Mouse (Mus musculus) bone marrow macrophage, adult 2 months (primary cell): ENCODE measurements around the gene Ndufa10. TPM values are rescaled to one million over a fixed set of nuclear protein-coding genes. Genes with fewer than 3 reads are reported as not detected.
"Not testable (repeated sequence)": the region's sequence is repeated elsewhere in the genome, so short reads cannot be mapped to it uniquely, and the experiment has no call there.

Source experiments
- H3K27ac ChIP-seq: 2 replicates; pipeline ENCODE4 v1.5.1; 2012; ENCODE audit warnings: low read depth, low read length; ENCODE audit not compliant: insufficient read depth
- H3K4me1 ChIP-seq: 2 replicates; pipeline ENCODE4 v1.6.1; 2012; ENCODE audit warnings: low read length; ENCODE audit not compliant: control insufficient read depth, insufficient read depth
- H3K4me3 ChIP-seq: 2 replicates; pipeline ENCODE4 v1.5.1; 2012; ENCODE audit warnings: mild to moderate bottlenecking, low read length, moderate library complexity; ENCODE audit not compliant: insufficient read depth
- CTCF ChIP-seq: IDR thresholded peaks from 2 replicates; pipeline ENCODE4 v1.5.1; 2012; ENCODE audit warnings: low read depth, mild to moderate bottlenecking, low read length, moderate library complexity
- POLR2A ChIP-seq: IDR thresholded peaks from 2 replicates; pipeline ENCODE4 v1.6.1; 2012; ENCODE audit warnings: mild to moderate bottlenecking, low read depth, low read length, borderline replicate concordance
- polyA plus RNA-seq: library from polyadenylated mRNA; stranded (reverse); fragments of >200 nt; gene quantifications from 2 replicates; pipeline ENCODE4 v1.2.4, GENCODE M21; 2012; ENCODE audit not compliant: missing spikeins, insufficient read depth, insufficient read length

Ndufa10 gene
- polyA plus RNA-seq, result 107 and 123 TPM in 2 replicates

DNA sequence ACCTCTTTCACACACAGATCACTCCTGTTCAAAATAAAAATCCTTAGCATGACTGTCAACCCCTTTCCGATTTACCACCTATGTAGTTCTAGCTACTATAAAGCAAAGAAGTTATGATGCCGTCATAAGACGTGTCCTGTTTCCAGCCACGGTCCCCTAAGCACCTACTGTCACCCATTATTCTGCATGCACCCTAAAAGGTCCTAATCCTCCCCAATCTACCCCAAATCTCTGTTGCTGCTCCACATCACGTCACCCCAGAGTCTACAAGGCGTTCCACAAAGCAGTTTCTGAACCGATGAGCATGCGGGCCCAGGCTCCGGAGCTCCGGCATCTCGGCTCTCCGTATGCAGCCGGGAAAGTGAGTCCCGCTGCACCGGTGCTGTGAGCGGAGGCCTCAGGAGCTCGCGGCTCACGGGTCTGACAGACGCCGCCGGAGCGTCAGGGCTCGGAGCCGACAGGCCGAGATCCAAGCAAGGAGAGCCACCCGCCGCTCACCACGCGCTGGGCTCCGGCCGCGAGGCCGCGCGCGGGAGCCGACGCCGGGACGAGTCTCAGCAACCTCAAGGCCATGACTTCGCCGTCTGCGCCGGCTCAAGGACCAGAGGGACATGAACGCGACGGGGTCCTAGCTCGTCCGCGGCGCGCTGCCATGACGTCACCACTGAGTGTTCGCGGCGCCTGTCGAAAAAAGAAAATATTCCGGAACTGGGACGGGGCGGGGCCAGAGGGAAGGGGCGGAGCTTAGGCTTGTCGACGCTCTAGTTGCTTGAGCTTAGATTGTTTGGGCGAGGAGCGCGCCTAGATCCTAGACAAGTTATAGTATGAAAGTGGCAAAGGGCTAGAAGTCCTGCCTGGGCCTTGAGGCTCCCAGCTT is at the start of gene Ndufa10:
TSS of gene Ndufa10 (minus strand) at position 696 of the 877 bp plus-strand sequence.
- TF ChIP-seq CTCF, result no peak
- Histone ChIP-seq H3K27ac (peak within 1 kb of the TSS; percentile 52), H3K4me3 (peak within 1 kb of the TSS; percentile 97), H3K4me1 (peaks cover 2% of the 10 kb centered on the region; the same call in 1 of the 2 replicates)

GRCm38 (mm10) chr1:92521376-92521775 is 47.7 kb upstream of the Ndufa10 start:
- Histone ChIP-seq H3K4me3 (no peak overlapping the region), H3K4me1 (no peaks in the 10 kb centered on the region), H3K27ac (no peak overlapping the region)
- TF ChIP-seq CTCF (peak; percentile 78), POLR2A (no peak)

DNA sequence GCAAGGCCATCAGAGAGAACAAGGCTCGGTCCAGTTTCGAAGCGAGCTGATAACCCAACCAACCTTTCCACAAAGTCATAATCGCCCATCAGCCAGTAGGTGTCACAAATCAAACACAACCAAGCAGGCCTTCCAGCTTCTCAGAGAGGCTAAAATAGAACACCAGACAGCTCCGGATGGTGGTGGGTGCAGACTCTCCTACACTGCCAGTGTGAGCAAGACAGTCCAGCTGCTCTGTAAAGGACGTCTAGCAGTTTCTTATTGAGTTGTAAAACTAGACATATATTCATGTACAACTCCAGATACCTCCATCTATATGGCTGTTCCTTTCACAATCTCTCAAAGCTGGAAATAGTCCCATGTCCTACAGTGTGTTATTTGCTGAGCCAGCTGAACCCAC is 45.4 kb upstream of the Ndufa10 start:
- Histone ChIP-seq H3K4me1 (no peaks in the 10 kb centered on the region), H3K4me3 (no peak overlapping the region), H3K27ac (no peak overlapping the region)
- TF ChIP-seq CTCF, result no peak
- no peak for TF ChIP-seq POLR2A

GRCm38 (mm10) chr1:92518561-92518960 is 44.9 kb upstream of the Ndufa10 start, which contains the start of gene Olfr1414:
Gene Olfr1414, minus strand, starts transcription at chr1:92518661.
- no peak within 1 kb of the TSS for H3K4me3 ChIP-seq
- no peaks in the 10 kb centered on the region for H3K4me1 ChIP-seq
- TF ChIP-seq CTCF (no peak), POLR2A (no peak)
- H3K27ac ChIP-seq, result no peak within 1 kb of the TSS

- no peak overlapping the region for H3K27ac ChIP-seq
Observed at GRCm38 (mm10) chr1:92515390-92515789, 41.7 kb upstream of the Ndufa10 start.

DNA sequence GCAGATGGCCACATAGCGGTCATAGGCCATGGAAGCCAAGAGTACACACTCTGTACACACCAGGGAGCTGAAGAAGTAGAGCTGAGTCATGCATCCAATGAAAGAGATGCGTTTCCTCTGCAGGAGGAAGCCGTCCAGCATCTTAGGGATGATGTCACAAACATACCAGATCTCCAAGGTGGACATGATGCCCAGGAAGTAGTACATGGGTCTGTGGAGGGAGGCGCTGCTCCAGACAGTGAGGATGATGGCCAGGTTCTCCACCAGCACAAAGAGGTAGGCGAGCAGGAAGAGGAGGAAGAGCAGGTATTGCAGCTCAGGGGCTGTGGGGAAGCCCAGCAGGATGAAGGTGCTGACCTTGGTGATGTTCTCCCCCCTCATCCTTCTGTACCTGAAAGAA is 38.0 kb upstream of the Ndufa10 start:
- not testable (repeated sequence) for H3K4me1 ChIP-seq, H3K4me3 ChIP-seq, H3K27ac ChIP-seq

More at GRCm38 (mm10) chr1:92515390-92515789, 41.7 kb upstream of the Ndufa10 start:
- TF ChIP-seq CTCF, result no peak
- TF ChIP-seq POLR2A, result no peak
- no peaks in the 10 kb centered on the region for H3K4me1 ChIP-seq
- H3K4me3 ChIP-seq, result no peak overlapping the region

- no peak for TF ChIP-seq CTCF
- TF ChIP-seq POLR2A, result no peak
- H3K4me1 ChIP-seq, result no peaks in the 10 kb centered on the region
- no peak within 1 kb of the TSS for H3K27ac ChIP-seq
- no peak within 1 kb of the TSS for H3K4me3 ChIP-seq
Observed at GRCm38 (mm10) chr1:92496001-92496400, 22.3 kb upstream of the Ndufa10 start, which contains the start of gene Olfr1415. Gene Olfr1415, minus strand, starts transcription at chr1:92496101.

DNA sequence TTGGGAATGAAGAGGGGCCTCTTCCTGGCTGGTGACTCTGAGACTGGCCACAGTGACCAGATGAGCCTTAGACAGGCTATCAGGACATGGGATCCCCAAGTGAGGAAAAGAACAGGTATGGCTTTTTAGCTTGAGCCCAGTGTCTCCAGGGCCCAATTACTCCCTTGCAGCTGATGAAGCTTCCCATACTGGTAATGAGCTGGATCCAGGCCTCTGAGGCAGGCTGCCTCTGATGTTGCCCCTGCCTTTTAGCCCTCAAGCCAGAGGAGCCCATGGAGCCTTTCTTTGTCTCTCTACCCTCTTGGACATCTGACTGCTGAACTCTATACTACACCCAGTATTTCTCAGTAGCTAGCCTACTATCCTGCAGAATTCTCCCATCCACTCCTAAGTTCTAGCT is 11.4 kb upstream of the Ndufa10 start, which contains the start of gene Olfr1416:
TSS of gene Olfr1416 (minus strand) at position 101 of the 400 bp plus-strand sequence.
- Histone ChIP-seq H3K27ac (no peak within 1 kb of the TSS), H3K4me1 (no peaks in the 10 kb centered on the region), H3K4me3 (no peak within 1 kb of the TSS)
- TF ChIP-seq POLR2A (no peak), CTCF (no peak)

DNA sequence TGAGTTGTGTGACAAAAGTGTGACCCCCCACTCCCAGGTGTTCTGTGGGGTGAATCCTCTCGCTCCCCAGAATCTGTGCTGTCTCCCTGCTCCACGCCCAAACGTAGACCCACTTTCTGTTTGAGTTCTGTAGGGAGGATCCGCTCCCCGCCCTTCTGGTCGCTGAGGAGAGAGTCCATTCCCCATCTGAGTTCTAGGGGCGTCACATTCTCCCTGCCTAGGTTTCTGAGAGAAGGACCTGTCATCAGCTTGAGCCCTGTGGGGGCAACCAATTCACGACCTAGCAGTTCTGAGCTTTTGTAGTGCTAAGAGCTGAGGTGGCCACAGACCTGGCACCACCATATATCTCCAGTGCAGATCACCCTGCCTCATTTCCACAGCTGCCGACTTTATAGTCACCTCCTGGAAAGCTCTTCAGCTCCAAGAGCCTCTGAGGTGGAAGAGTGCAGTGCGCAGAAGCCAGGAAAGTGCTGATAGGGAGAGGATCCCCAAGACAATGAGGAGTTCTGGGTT is 462 bp upstream of the Ndufa10 start:
- no peak for TF ChIP-seq CTCF
- no peak for TF ChIP-seq POLR2A
- peak overlapping the region; percentile 35 for H3K27ac ChIP-seq
- H3K4me3 ChIP-seq, result peak overlapping the region; percentile 76
- H3K4me1 ChIP-seq, result peaks cover 2% of the 10 kb centered on the region; the same call in 1 of the 2 replicates

DNA sequence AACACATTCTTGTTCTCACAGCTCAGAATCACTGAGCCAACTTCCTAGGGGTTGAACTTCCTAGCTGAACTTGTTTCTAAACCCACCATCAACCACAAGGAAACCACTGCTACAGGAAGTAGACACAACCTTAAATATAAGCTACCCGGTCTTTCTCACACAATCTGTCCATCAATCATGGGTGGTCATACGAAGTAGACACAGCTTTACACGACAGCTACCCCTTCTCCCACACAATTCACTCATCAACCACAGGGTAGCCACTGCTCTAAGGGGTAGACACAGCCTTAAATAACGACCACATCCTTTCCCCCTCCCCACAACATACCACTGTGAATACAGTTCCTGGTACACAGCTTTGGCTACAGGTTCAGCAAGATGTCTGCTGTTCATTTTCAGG is 4.8 kb downstream of the Ndufa10 start:
- Histone ChIP-seq H3K27ac (no peak overlapping the region), H3K4me1 (no peaks in the 10 kb centered on the region), H3K4me3 (no peak overlapping the region)
- no peak for TF ChIP-seq POLR2A
- TF ChIP-seq CTCF, result no peak

DNA sequence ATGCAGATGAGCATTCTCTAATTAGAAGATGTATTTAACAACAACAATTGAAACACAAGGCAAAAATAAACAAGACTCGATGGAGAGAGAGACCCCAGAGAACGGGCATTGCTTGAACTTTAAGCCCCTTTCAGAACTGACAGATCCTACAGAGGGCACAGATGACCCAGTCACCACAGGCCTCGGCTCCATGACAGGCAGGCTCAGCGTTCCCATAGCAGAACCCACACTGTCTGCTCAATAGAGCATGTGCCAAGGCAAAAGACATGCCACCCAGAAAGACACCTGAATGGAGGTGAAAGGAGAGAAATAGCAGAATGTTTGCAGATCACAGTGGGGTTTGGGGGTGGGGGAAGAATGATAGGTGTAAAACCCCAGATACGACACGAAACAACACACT is 15.2 kb downstream of the Ndufa10 start:
- no peak overlapping the region for H3K4me3 ChIP-seq
- no peaks in the 10 kb centered on the region for H3K4me1 ChIP-seq
- TF ChIP-seq POLR2A (no peak), CTCF (no peak)
- no peak overlapping the region for H3K27ac ChIP-seq
